ENCODE assay signal across 8 mouse cellular contexts in genomic region chr4:128991500-128992008, GRCm38 (mm10). TPM values are rescaled to one million over a fixed set of nuclear protein-coding genes. Genes with fewer than 3 reads are reported as not detected.
DNase-seq lines count a peak whose midpoint lies in the region; ATAC-seq and TF ChIP-seq lines count a peak whose summit lies in the region.

Gene Ak2 (plus strand): TSS chr4:128991958.

- H3ac ChIP-seq in myocyte (ENCODE audit: control insufficient read depth, insufficient read length): no peak within 1 kb of the TSS

- H3K9me3 ChIP-seq in lung, embryonic 16.5 days (ENCODE audit: control insufficient read depth, low read length): no peaks in the 10 kb centered on the region
- H3K9me3 ChIP-seq in embryonic facial prominence, embryonic 11.5 days (replicated peaks; ENCODE audit: control insufficient read depth, low read length): no peaks in the 10 kb centered on the region
- H3K9me3 ChIP-seq in heart, embryonic 13.5 days: no peaks in the 10 kb centered on the region

- no peak for TF ChIP-seq POLR2A in myocyte (IDR thresholded peaks at IDR 0.05; ENCODE audit: insufficient read length, low read depth)

- 0 out of 2 replicates have a peak within 1 kb of the TSS, but pooled peaks have one; percentile 21 for H3K9ac ChIP-seq in lung, embryonic 16.5 days (ENCODE audit: low read length)
- no peak within 1 kb of the TSS for H3K9ac ChIP-seq in embryonic facial prominence, embryonic 11.5 days (replicated peaks; ENCODE audit: low read length)
- H3K9ac ChIP-seq in heart, embryonic 13.5 days: no peak within 1 kb of the TSS

- ATAC-seq in lung, embryonic 16.5 days (ENCODE audit: low read depth): no peak
- no peak for ATAC-seq in embryonic facial prominence, embryonic 11.5 days (replicated peaks; ENCODE audit: insufficient number of reproducible peaks, low FRiP score, low TSS enrichment, low read depth)
- no peak for ATAC-seq in heart, embryonic 13.5 days (ENCODE audit: extremely low read depth, insufficient number of reproducible peaks, low FRiP score, low TSS enrichment)

- H3K36me3 ChIP-seq in lung, embryonic 16.5 days (ENCODE audit: control insufficient read depth, insufficient read depth, low read length): no peaks in the 10 kb centered on the region
- no peaks in the 10 kb centered on the region for H3K36me3 ChIP-seq in embryonic facial prominence, embryonic 11.5 days (replicated peaks; ENCODE audit: control insufficient read depth, insufficient read depth, low read depth, low read length)
- peaks cover 6% of the 10 kb centered on the region; the same call in 1 of the 2 replicates for H3K36me3 ChIP-seq in heart, embryonic 13.5 days
- peaks cover 8% of the 10 kb centered on the region for H3K36me3 ChIP-seq in myocyte (ENCODE audit: control insufficient read depth, insufficient read depth)

- peaks cover 33% of the 10 kb centered on the region for H3K79me2 ChIP-seq in myocyte (ENCODE audit: control insufficient read depth, insufficient read depth)

- intact Hi-C loops in left cerebral cortex, postnatal 14 days (cut with DNase I): no loop called here

- peaks cover 15% of the 10 kb centered on the region for H3K4me1 ChIP-seq in lung, embryonic 16.5 days (replicated peaks; ENCODE audit: control insufficient read depth, insufficient read depth, low read length)
- H3K4me1 ChIP-seq in embryonic facial prominence, embryonic 11.5 days (ENCODE audit: control insufficient read depth, insufficient read depth, low read length): peaks cover 3% of the 10 kb centered on the region; the same call in 1 of the 2 replicates
- peaks cover 36% of the 10 kb centered on the region for H3K4me1 ChIP-seq in heart, embryonic 13.5 days

- DNase-seq in lung, postnatal 14 days: no peak
- no peak for DNase-seq in embryonic facial prominence, embryonic 11.5 days (ENCODE audit: low spot score)
- DNase-seq in left cerebral cortex, postnatal 14 days (ENCODE audit: low spot score in 2 of 2): no peak
- no peak for DNase-seq in embryo, embryonic 10.5 days (ENCODE audit: low spot score)
- DNase-seq in ovary, postnatal 14 days (ENCODE audit: low spot score): no peak

- 0 out of 2 replicates have a peak within 1 kb of the TSS, but pooled peaks have one; percentile 27 for H3K27ac ChIP-seq in lung, embryonic 16.5 days (ENCODE audit: low read length)
- H3K27ac ChIP-seq in embryonic facial prominence, embryonic 11.5 days (replicated peaks; ENCODE audit: low read depth, low read length): no peak within 1 kb of the TSS
- no peak within 1 kb of the TSS for H3K27ac ChIP-seq in heart, embryonic 13.5 days (replicated peaks)

- WGBS in lung, embryonic 16.5 days: 90% methylated on average over 9 of the region's 9 CpGs
- WGBS in embryonic facial prominence, embryonic 11.5 days: 92% methylated on average over 9 of the region's 9 CpGs
- WGBS in heart, embryonic 13.5 days: 91% methylated on average over 9 of the region's 9 CpGs

- peak within 1 kb of the TSS; percentile 33; the same call in 1 of the 2 replicates for H3K4me2 ChIP-seq in lung, embryonic 16.5 days (ENCODE audit: low read depth, low read length)
- no peak within 1 kb of the TSS for H3K4me2 ChIP-seq in embryonic facial prominence, embryonic 11.5 days (ENCODE audit: low read depth, low read length)
- peak within 1 kb of the TSS; percentile 80 for H3K4me2 ChIP-seq in heart, embryonic 13.5 days
- H3K4me2 ChIP-seq in myocyte (ENCODE audit: low read depth): peak within 1 kb of the TSS; percentile 54

- no peak within 1 kb of the TSS for H3K4me3 ChIP-seq in lung, embryonic 16.5 days (ENCODE audit: low read length)
- no peak within 1 kb of the TSS for H3K4me3 ChIP-seq in embryonic facial prominence, embryonic 11.5 days (ENCODE audit: low read depth, low read length)
- peak within 1 kb of the TSS; percentile 89; the same call in 1 of the 2 replicates for H3K4me3 ChIP-seq in heart, embryonic 13.5 days
- peak within 1 kb of the TSS; percentile 76 for H3K4me3 ChIP-seq in myocyte

- H3K27me3 ChIP-seq in lung, embryonic 16.5 days (ENCODE audit: control insufficient read depth, insufficient read depth, low read depth, low read length): no peaks in the 10 kb centered on the region
- H3K27me3 ChIP-seq in embryonic facial prominence, embryonic 11.5 days (ENCODE audit: control insufficient read depth, insufficient read depth, low read length): no peaks in the 10 kb centered on the region
- H3K27me3 ChIP-seq in heart, embryonic 13.5 days (replicated peaks): peaks cover 7% of the 10 kb centered on the region; the same call in 1 of the 2 replicates
- no peaks in the 10 kb centered on the region for H3K27me3 ChIP-seq in myocyte (ENCODE audit: control insufficient read depth, insufficient read depth, insufficient read length)

TF ChIP-seq in myocyte, 11 proteins besides CTCF, POLR2A, EP300 and RAD21:
- TF ChIP-seq REST (IDR thresholded peaks at IDR 0.05; ENCODE audit: insufficient read depth, insufficient read length) (no peak), E2F4 (IDR thresholded peaks at IDR 0.05; ENCODE audit: insufficient read depth) (no peak), CEBPB (IDR thresholded peaks at IDR 0.05; ENCODE audit: insufficient read depth, poor library complexity, severe bottlenecking) (no peak), TCF12 (IDR thresholded peaks at IDR 0.05; ENCODE audit: insufficient read depth, poor library complexity, severe bottlenecking) (no peak), POLR2AphosphoS2 (IDR thresholded peaks at IDR 0.05; ENCODE audit: insufficient read length, low read depth) (no peak), MAX (IDR thresholded peaks at IDR 0.05; ENCODE audit: low read depth) (no peak), TCF3 (IDR thresholded peaks at IDR 0.05; ENCODE audit: insufficient read length, low read depth) (no peak), USF1 (IDR thresholded peaks at IDR 0.05; ENCODE audit: low read depth) (no peak), MYOD1 (IDR thresholded peaks at IDR 0.05; ENCODE audit: control insufficient read depth in 1 of 3, insufficient read length in 2 of 3, low read depth in 2 of 3) (no peak), MYOG (IDR thresholded peaks at IDR 0.05; ENCODE audit: control insufficient read depth in 1 of 3, insufficient read depth in 1 of 3, insufficient read length in 2 of 3, low read depth in 2 of 3) (no peak), SRF (IDR thresholded peaks at IDR 0.05; ENCODE audit: control insufficient read depth, insufficient read length, low read depth) (no peak)

RNA-seq across cellular contexts. Expression of gene Ak2, which starts in this region (rescaled TPM):
- polyA plus RNA-seq in lung, embryonic 16.5 days (2015; fragmentation: Nextera tagmentation; extraction: Ambion mirVana): 173 and 175 TPM in 2 replicates
- 152 and 154 TPM in 2 replicates for polyA plus RNA-seq in embryonic facial prominence, embryonic 11.5 days (2014; fragmentation: Nextera tagmentation; extraction: Ambion mirVana)
- polyA plus RNA-seq in heart, embryonic 13.5 days (2015; fragmentation: Nextera tagmentation; extraction: Ambion mirVana): 147 and 167 TPM in 2 replicates
- 10 to 100 TPM; 24.3 to 29.6 TPM for total RNA-seq in left cerebral cortex, postnatal 14 days (2021)
- polyA plus RNA-seq in myocyte (2012; fragmentation: generic; extraction: Trizol): 83.0 TPM

Comparison
In these comparisons a context has a peak if more than half of its experiments do, and no peak if none do; other contexts are left out.
1. H3K4me3 ChIP-seq: peak in heart, embryonic 13.5 days (single experiment) and myocyte (single experiment); none in lung, embryonic 16.5 days (single experiment) and embryonic facial prominence, embryonic 11.5 days (single experiment).